Mouse (Mus musculus) adrenal gland, postnatal 25 days (tissue): ENCODE measurements around the gene Magi2. TPM values are rescaled to one million over a fixed set of nuclear protein-coding genes. Genes with fewer than 3 reads are reported as not detected.
"Not testable (repeated sequence)": the region's sequence is repeated elsewhere in the genome, so short reads cannot be mapped to it uniquely, and the experiment has no call there.

Experiments used
- DNase-seq: peaks from one replicate; pipeline ENCODE4 v3.0.0; 2021; ENCODE audit warnings: mixed read lengths
- total RNA-seq: library from RNA; stranded (reverse); gene quantifications from 2 replicates; pipeline ENCODE4 v1.2.3, GENCODE M21; 2021

The Magi2 gene
- total RNA-seq, 1 experiment from 2014 or later, result 12.1 TPM

- no peak for DNase-seq
Measured at GRCm38 (mm10) chr5:20249382-20249781, 1022.5 kb downstream of the Magi2 start.

GRCm38 (mm10) chr5:20251541-20251940 lies 1024.7 kb downstream of the Magi2 start:
- DNase-seq, result no peak

- DNase-seq, result no peak
Measured at GRCm38 (mm10) chr5:20256150-20256868, 1029.5 kb downstream of the Magi2 start.

GRCm38 (mm10) chr5:20256933-20257332 lies 1030.1 kb downstream of the Magi2 start:
- no peak for DNase-seq

GRCm38 (mm10) chr5:20257419-20257818 lies 1030.6 kb downstream of the Magi2 start:
- no peak for DNase-seq

GRCm38 (mm10) chr5:20259719-20260118 lies 1032.9 kb downstream of the Magi2 start:
- DNase-seq, result no peak

GRCm38 (mm10) chr5:20272680-20273079 lies 1045.8 kb downstream of the Magi2 start:
- DNase-seq, result not testable (repeated sequence)

GRCm38 (mm10) chr5:20275632-20276031 lies 1048.8 kb downstream of the Magi2 start:
- no peak for DNase-seq

GRCm38 (mm10) chr5:20285080-20285840 lies 1058.4 kb downstream of the Magi2 start:
- DNase-seq, result no peak

GRCm38 (mm10) chr5:20294521-20294920 lies 1067.7 kb downstream of the Magi2 start:
- DNase-seq, result no peak

GRCm38 (mm10) chr5:20299816-20300215 lies 1073.0 kb downstream of the Magi2 start:
- no peak for DNase-seq

- DNase-seq, result no peak
Measured at GRCm38 (mm10) chr5:20303056-20303965, 1076.5 kb downstream of the Magi2 start.

- no peak for DNase-seq
Measured at GRCm38 (mm10) chr5:20320970-20321369, 1094.1 kb downstream of the Magi2 start.

- DNase-seq, result no peak
Measured at GRCm38 (mm10) chr5:20325290-20325689, 1098.5 kb downstream of the Magi2 start.

- DNase-seq, result no peak
Measured at GRCm38 (mm10) chr5:20328901-20329300, 1102.1 kb downstream of the Magi2 start.

- DNase-seq, result no peak
Measured at GRCm38 (mm10) chr5:20330025-20330424, 1103.2 kb downstream of the Magi2 start.

GRCm38 (mm10) chr5:20332574-20332973 lies 1105.7 kb downstream of the Magi2 start:
- no peak for DNase-seq

GRCm38 (mm10) chr5:20334549-20334948 lies 1107.7 kb downstream of the Magi2 start:
- DNase-seq, result no peak

GRCm38 (mm10) chr5:20352941-20353340 lies 1126.1 kb downstream of the Magi2 start:
- no peak for DNase-seq

GRCm38 (mm10) chr5:20358437-20358836 lies 1131.6 kb downstream of the Magi2 start:
- DNase-seq, result no peak

GRCm38 (mm10) chr5:20359021-20359420 lies 1132.2 kb downstream of the Magi2 start:
- no peak for DNase-seq

GRCm38 (mm10) chr5:20362154-20362553 lies 1135.3 kb downstream of the Magi2 start:
- no peak for DNase-seq

GRCm38 (mm10) chr5:20363216-20363615 lies 1136.4 kb downstream of the Magi2 start:
- no peak for DNase-seq
